Mouse (Mus musculus) spleen, embryonic (tissue): ENCODE results near the gene Dnajb3.

ENCODE experiments used
- CTCF ChIA-PET: fragments of 350-600 bp; sonication (Branson Sonifier 250); formaldehyde crosslinking; loops from one replicate; lab custom pipeline; 2022; lab: Charles Lee

The Dnajb3 gene

GRCm38 (mm10) chr1:88205294-88205922 is at the start of gene Dnajb3:
Gene Dnajb3, minus strand, starts transcription at chr1:88205782.
- CTCF ChIA-PET: no interaction called here

GRCm38 (mm10) chr1:88254793-88255465 is 49.3 kb upstream of the Dnajb3 start:
- CTCF ChIA-PET: no interaction called here

- CTCF ChIA-PET: interaction anchor here (0.6 kb wide), 1 partner anchor 9 kb away, joined by 3 read pairs; no protein-coding TSS in a partner anchor
Measured at GRCm38 (mm10) chr1:88253540-88253939, 48.0 kb upstream of the Dnajb3 start.

- CTCF ChIA-PET: interaction anchor here (0.6 kb wide), 1 partner anchor 9 kb away, joined by 3 read pairs; no protein-coding TSS in a partner anchor
Measured at GRCm38 (mm10) chr1:88253106-88253505, 47.5 kb upstream of the Dnajb3 start.

- CTCF ChIA-PET: no interaction called here
Measured at GRCm38 (mm10) chr1:88250023-88250422, 44.4 kb upstream of the Dnajb3 start.

GRCm38 (mm10) chr1:88249596-88249995 is 44.0 kb upstream of the Dnajb3 start:
- CTCF ChIA-PET: no interaction called here

GRCm38 (mm10) chr1:88248658-88249057 is 43.1 kb upstream of the Dnajb3 start:
- CTCF ChIA-PET: interaction anchor here (0.6 kb wide), 1 partner anchor 17 kb away, joined by 3 read pairs; no protein-coding TSS in a partner anchor

GRCm38 (mm10) chr1:88247660-88248059 is 42.1 kb upstream of the Dnajb3 start:
- CTCF ChIA-PET: no interaction called here

- CTCF ChIA-PET: no interaction called here
Measured at GRCm38 (mm10) chr1:88246386-88246785, 40.8 kb upstream of the Dnajb3 start.

GRCm38 (mm10) chr1:88245881-88246280 is 40.3 kb upstream of the Dnajb3 start:
- CTCF ChIA-PET: no interaction called here

GRCm38 (mm10) chr1:88243861-88244260 is 38.3 kb upstream of the Dnajb3 start:
- CTCF ChIA-PET: no interaction called here

- CTCF ChIA-PET: no interaction called here
Measured at GRCm38 (mm10) chr1:88240579-88240978, 35.0 kb upstream of the Dnajb3 start.

GRCm38 (mm10) chr1:88240072-88240471 is 34.5 kb upstream of the Dnajb3 start:
- CTCF ChIA-PET: no interaction called here

- CTCF ChIA-PET: no interaction called here
Measured at GRCm38 (mm10) chr1:88238771-88239170, 33.2 kb upstream of the Dnajb3 start.

GRCm38 (mm10) chr1:88237311-88237710 is 31.7 kb upstream of the Dnajb3 start:
- CTCF ChIA-PET: no interaction called here

- CTCF ChIA-PET: interaction anchor here (0.6 kb wide), 1 partner anchor 50 kb away, joined by 5 read pairs; no protein-coding TSS in a partner anchor
Measured at GRCm38 (mm10) chr1:88235894-88236415, 30.4 kb upstream of the Dnajb3 start.

GRCm38 (mm10) chr1:88235046-88235893 is 29.7 kb upstream of the Dnajb3 start:
- CTCF ChIA-PET: interaction anchor here (0.6 kb wide), 1 partner anchor 49 kb away, joined by 5 read pairs; no protein-coding TSS in a partner anchor

- CTCF ChIA-PET: no interaction called here
Measured at GRCm38 (mm10) chr1:88234646-88235045, 29.1 kb upstream of the Dnajb3 start.

GRCm38 (mm10) chr1:88234248-88234610 is 28.6 kb upstream of the Dnajb3 start:
- CTCF ChIA-PET: no interaction called here

GRCm38 (mm10) chr1:88233421-88234247 is 28.1 kb upstream of the Dnajb3 start:
- CTCF ChIA-PET: no interaction called here
